Mouse (Mus musculus): Measurements from ENCODE around the gene Prpf40b. TPM values are rescaled to one million over a fixed set of nuclear protein-coding genes. Genes with fewer than 3 reads are reported as not detected.

Gene Prpf40b
- polyA plus RNA-seq, 2 experiments from 2014 or later: 9.7 to 17.7 TPM

DNA sequence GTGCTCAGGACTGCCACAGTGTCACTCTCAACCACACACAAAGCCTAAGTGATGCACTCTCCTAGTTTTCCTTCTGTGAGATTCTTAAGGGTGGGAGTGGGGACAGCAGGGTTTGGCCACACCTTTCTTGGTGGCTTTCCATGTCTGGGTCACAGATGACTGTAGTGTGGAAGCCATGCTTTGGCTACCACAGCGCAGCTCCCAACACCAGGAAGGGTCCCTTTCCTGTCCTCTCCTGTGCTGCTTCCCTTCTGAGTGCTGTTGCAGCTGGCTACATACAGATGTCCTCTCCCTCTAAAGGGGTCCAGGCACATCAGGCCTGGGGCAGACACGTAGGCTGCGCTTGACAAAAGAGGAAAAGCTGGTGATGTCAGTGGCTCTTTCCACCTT is 38.8 kb downstream of the Prpf40b start:
- no peak for ATAC-seq

DNA sequence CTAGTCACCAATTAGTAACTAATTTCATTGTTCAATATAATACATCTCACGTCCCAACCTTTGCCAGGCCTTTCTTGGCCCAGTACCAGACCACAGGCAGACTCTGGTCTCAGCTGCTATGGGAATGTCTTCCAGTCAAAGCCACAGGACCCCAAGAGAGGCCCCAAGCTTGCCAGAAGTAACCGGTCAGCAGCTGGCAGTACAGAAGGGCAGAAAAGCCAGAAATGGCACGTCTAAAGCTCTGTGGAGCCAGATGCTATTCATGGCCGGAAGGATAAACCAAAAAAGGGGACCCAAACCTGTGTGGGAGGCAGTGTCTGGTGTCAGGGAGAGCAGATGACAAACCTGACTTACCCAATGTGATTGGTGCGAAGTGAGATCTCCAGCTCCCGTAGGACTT is 39.6 kb downstream of the Prpf40b start:
- ATAC-seq: no peak

DNA sequence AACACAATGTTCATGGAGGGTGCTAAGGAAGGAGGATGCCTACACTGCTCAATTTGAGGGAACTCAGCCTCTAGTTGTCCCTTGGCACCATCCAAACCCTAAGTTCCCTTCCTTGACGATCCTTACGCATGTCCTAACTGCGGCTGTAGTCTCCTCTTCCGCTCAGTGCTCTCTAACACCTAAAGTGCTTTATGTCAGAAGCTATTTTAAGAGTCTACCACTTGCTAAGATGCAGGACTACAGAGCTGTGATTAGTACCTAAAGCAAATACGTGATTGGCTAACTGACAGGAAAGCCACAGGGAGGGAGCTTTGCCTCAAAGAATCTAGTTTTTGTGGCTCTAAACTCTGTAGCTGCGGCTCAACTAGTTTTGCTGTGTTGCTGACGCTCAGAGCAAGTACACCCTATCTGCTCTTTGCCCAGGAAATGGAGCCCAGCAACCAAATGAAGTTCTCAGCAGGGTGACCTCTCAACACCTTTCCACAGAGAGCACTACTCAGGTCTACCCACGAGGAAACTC is 41.0 kb downstream of the Prpf40b start:
- ATAC-seq: peak; percentile 38

DNA sequence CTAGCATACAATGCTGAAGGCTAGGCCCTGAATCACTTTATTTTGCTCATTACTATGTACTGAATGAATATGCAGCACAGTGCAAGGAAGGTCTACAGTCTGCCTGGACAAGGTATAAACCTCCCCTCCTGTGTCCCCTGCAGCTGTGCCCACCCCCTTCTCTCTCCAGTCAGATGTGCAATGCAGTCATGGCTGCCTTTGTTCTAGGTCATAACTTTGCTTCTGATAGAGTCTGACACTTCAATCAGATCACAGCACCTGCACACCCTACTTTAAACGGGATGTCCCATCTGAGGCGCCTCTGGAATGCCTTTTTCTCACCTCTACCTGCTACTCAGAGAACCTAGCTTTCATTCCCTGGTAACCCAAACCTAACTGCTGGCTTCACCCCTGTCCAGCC is 44.0 kb downstream of the Prpf40b start:
- ATAC-seq: no peak

DNA sequence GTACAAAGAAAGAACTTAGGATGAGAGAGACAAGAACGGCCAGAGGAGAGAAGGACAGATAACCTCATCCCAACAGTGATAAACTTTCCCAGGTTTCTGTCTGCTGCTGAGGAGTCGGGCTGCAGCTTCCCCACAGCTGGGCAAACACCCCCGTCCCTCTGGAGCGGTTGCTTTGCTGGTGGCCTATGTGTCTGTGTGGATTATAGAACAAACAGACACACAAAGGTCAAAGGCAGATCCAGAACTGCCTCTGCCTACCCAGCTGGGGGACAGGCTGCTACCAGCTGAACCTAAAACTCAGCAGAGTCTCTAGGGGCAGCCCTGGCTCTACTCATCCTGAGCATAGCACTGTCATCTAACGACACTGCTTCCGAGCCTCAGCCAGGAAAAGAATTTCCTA is 44.8 kb downstream of the Prpf40b start:
- ATAC-seq: no peak

DNA sequence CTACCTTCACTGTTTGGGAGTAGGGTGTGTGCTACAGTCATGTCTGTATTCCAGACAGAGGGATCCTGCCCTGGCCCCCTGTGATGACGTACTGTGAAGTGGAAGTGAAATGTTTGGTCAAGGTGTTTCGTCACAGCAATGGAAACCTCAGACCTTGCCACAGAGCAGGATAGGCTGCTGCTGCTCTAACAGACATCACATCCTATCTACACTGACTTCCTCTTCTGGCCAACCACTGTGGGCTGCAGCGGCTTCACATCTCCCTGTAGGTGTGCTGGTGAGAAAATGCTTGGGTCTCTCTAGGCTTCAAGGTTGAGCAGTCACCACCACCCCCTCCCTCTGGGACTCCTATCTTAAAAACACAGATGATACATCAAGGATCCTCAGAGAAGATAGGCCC is 46.2 kb downstream of the Prpf40b start:
- ATAC-seq: peak; percentile 86

DNA sequence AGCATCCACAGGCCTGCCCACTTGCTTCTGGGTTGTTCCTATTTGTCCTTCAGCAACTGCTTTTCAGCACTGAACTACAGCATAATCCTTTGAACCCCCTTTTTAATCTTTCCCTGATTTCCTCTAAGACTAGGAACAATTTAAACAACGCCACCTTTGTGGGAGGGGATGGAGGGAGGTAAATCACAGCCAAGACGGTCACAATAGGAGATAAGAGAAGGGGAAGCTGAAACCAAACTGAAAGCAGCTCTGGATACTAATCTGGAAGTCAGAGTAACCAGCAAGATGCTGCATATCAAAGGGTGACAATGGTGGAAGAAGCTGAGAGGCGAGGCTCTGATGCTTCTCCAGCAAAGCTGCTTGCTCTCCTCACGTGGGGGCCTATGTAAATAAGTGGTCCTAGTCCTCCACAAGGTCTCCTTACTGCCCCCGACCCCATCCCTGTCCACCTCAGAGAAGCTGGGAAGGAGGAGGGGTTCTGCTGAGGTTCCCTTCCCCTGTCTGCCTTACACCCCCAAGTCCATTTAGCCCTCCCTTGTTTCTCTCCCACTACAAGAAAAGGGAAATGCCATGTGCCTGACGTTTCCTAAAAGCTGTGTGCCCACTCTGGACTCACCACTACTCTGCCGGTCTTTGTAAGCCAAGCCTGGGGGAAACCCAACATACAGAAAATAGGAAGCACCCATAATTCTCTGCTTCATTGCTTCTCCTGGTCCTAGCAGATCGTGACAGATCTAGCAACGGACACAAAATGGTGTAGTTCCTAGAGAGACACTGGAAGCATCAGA is 47.5 kb downstream of the Prpf40b start:
- ATAC-seq: no peak

DNA sequence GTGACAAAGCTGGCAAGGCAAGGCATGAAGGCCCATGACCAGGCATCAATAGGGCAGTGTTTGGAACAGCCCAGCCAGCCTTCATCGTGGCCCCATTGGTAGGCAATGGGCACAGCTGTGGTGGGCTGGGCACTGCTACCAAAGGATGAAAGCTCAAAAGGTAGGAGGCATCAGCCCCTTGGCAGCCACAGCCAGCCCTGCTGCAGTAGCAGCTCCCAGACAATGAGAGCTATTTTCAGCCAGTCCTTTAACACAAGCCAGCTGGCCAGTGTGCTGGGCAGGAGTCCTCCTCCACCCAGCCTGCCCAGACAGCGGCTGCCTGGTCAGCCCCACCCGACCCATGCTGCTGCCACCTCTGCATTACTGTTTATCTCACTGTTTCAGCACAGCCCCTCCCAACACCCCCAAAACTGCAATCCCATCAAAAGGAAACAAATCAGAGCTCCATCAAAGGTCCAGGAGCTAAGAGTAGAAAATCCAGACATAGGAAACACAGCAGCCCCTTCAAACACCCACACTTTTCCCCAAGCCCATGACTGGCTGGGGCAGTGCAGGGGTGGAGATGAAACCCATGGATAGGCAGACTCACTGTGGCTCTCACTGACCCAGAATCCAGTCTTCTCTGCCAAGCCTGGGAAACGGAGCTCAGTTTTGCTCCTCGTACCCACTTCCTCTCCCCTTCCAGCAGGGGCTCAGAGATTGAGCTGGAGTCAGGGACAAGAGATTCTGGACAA is 48.7 kb downstream of the Prpf40b start:
- ATAC-seq: no peak

DNA sequence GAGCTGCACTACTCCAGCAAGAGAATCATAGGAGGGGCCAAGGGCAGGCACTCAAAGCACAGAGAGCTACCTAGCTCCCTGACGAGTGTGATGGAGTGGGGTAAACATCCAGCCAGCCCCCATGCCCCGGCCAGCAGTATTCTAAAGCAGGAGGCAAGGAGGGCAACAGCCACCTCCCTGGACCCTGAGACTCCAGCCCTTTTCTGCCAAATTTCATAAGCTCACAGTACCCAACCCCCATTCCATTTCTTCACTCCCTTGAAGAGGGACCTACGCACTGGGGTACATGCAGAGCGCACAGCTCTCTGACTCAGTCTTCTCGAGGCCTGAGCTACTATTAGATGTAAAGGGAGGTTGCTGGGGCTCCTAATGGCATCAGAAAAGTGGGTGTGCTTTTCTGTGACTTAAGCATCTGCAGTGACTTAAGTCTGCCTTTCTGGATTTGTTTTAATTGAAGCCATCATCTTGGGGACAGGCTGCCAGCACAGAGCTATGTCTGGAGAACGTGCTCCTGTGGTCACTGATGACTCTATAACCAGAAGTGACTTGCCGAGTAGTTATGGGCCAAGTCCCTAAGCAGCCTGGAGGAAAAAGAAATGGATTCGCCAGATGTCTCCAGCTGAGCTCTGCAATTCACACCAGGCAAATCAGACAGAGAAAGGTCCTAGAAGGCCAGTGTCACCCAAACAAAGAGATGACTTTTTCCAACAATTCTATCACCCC is 49.4 kb downstream of the Prpf40b start:
- ATAC-seq: no peak

DNA sequence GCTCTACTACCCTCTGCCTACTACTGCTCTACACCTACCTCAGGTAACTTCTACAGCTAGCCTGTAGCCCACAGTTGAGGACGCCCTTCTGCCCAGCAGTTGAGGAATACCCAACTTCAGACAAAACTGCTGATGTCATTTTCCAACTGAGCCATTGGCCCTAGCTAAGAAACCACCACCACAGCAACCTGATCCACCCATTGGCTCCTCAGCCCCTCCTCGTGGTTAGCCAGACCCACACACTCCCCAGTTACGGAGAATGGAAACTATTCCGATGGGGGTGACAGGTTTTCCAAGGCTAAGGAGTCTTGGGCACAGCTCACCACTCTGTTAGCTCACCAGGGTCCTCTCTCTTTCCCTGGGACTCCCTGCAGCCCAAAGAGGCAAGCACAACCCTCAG is 50.1 kb downstream of the Prpf40b start:
- no peak for ATAC-seq

DNA sequence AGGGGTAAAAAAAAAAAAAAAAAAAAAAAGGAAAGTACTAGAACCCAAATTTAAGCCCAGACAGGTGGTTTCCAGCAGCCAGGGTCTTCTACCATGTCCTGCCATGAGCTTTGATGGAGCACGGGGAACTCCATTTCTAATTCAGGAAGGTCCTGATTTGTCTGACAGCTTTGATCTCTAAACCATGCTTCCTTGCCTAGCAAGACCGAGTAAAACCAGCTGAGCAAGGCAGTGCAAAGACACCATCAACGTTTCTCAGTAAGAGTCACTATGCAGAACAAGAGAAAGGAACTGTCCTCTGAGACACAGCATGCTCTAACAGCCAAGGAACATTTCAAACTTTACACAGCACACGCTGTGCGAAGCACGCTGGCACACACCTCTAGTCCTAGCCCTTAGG is 56.7 kb downstream of the Prpf40b start:
- ATAC-seq: peak; percentile 51

DNA sequence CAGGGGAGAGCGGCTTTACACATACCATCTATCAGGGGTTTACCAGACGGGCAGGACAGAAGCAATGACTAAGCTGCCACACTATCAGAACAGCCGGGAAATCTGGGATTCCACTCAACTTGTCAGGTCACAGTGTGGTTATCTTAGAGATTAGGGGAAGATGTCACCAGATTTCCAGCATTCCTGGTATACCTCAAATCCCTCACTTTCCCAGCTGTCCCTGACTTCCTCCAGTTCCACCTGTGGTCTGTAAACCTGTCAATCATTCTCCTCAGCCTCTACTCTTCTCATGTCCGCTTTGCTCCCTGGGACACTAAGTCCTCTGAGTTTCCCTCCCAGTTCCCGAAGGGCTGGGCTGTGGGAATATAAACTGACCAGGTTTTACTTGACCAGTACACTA is 57.4 kb downstream of the Prpf40b start:
- no peak for ATAC-seq

DNA sequence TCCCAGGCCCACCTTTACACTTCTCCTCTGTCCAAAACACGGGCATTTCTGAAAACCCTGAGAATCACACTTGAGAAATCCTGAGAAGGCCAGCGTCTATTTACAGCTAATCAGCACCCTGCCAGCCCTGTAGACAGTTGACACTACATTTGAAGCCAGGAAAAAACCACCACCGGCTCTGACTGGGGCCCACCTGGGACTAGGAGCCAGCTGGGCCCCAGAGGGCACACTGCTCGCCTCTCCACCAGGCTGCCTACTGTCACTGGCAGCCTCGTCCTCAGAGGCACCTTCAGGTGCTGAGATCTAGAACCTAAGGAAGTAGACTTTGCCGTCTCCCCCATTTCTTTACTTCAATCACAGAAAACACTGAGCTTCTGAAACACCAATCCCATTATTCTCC is 60.8 kb downstream of the Prpf40b start:
- ATAC-seq: no peak

DNA sequence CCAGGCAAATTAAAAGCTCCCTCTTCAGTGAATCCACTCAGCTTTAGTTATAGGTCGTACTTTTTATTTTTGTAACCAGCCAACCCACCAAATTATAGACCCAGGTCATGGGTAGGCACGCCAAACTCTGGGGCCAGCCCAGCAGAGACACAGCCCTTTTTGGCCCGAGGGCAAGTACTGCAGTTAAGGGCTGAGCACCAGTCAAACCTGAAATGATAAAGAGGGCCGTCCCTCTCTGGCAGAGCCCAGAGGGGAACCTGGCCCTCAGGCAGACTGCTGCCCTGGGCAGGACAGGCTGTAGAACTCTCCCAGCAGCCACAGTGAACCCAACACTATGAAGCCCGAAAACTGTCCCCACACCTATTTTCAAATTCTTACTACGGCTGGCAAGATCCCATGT is 61.6 kb downstream of the Prpf40b start:
- ATAC-seq: no peak

DNA sequence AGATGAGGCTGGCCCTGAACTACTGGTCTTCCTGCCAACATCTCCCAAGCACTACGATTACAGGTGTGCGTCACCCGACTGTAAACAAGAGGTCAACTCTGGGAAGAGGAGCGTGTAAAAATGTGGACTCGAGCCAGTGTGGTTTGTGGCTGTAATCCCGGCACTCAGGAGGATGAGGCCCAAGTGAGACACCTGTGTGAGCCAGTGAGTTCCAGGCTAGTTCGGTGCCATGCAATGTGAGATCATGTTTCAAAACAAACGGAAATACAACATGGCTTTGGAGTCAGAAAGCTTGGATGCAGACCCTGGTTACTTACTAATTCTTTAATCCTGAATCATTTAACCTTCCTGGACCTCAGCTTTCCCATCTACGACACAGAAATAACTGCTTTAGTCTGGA is 64.1 kb downstream of the Prpf40b start:
- ATAC-seq: no peak

DNA sequence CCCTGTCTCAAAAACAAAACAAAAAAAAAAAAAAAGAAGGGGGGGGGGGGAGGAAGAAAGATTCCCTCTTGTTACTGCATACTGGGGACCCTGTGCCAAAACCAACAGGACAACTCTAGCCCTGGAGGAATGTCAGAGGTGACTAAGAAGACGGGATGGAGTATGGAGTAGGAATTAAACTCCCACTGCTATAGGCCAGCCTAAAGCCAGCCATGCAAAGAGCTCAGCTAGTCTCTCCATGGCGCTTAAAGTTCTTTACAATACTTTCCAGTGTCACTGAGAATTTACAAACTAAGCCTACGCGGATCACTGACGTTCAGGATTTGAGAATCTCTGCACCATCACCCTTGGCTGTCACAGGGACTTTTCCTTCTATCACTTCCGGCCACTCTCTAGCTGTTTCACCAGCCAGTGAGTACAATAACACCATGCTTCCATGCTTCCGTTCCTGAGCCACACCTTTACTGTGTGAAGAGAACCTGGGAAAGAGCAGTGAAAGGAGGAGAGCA is 69.2 kb downstream of the Prpf40b start:
- peak; percentile 39 for ATAC-seq

DNA sequence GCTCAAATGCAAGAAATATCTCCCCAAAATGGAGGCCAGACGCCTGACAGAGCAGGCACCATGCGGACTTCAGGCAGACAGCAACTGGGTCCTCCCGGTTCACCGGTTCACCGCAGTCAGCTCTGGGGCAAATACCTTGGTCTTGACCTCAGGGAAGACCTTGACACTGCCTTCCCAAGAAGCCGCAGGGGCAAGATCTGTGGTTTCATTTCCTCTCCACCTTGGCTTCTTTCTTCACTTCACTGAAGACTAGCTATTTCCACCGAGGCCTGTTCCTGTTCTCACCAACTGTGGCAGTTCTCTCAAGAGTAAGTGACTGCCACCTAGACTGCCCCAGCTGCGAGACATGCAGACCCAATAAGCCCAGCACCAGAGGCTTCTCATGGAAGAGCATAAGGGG is 70.0 kb downstream of the Prpf40b start:
- peak; percentile 73 for ATAC-seq

Other genes with a start within 250 kb of the Prpf40b start
- not detected for gene Prph, start 239.9 kb upstream of the Prpf40b start, polyA plus RNA-seq (2017; shearing (Covaris generic))
- 1 to 10 TPM in 1 of 2 experiments, under 1 TPM in 1; 0.59 to 1.3 TPM for gene Troap, start 220.5 kb upstream of the Prpf40b start, polyA plus RNA-seq (2017; shearing (Covaris generic))
- not detected for gene C1ql4, start 207.3 kb upstream of the Prpf40b start, polyA plus RNA-seq (2017; shearing (Covaris generic))
- not detected for gene Dnajc22, start 201.9 kb upstream of the Prpf40b start, polyA plus RNA-seq (2017; shearing (Covaris generic))
- gene Spats2, start 169.2 kb upstream of the Prpf40b start, polyA plus RNA-seq (2017; shearing (Covaris generic)): under 1 TPM in 1 of 2 experiments, not detected in 1; 0.62 TPM
- 1 to 10 TPM in 1 of 2 experiments, under 1 TPM in 1; 0.22 to 1.3 TPM for gene Kcnh3, start 70.2 kb upstream of the Prpf40b start, polyA plus RNA-seq (2017; shearing (Covaris generic))
- 10 to 100 TPM; 51.4 to 62.3 TPM for gene Mcrs1, start 43.1 kb upstream of the Prpf40b start, polyA plus RNA-seq (2017; shearing (Covaris generic))
- gene Fam186b, start 801 bp downstream of the Prpf40b start, polyA plus RNA-seq (2017; shearing (Covaris generic)): under 1 TPM; 0.16 to 0.18 TPM
- gene Fmnl3, start 75.4 kb downstream of the Prpf40b start, polyA plus RNA-seq (2017; shearing (Covaris generic)): 10 to 100 TPM in 1 of 2 experiments, 1 to 10 TPM in 1; 7.7 to 16.0 TPM
- 1,000 to 10,000 TPM; 1,029 to 1,509 TPM for gene Tmbim6, start 97.8 kb downstream of the Prpf40b start, polyA plus RNA-seq (2017; shearing (Covaris generic))
- 1 to 10 TPM; 1.2 to 2.3 TPM for gene Nckap5l, start 162.7 kb downstream of the Prpf40b start, polyA plus RNA-seq (2017; shearing (Covaris generic))
- gene Bcdin3d, start 179.6 kb downstream of the Prpf40b start, polyA plus RNA-seq (2017; shearing (Covaris generic)): 10 to 100 TPM; 27.9 to 41.0 TPM
- under 1 TPM in 1 of 2 experiments, not detected in 1; 0.03 TPM for gene Faim2, start 233.1 kb downstream of the Prpf40b start, polyA plus RNA-seq (2017; shearing (Covaris generic))

Measured in CD4-positive, CD25-positive, alpha-beta regulatory T cell, adult 4 months (primary cell).